Mouse (Mus musculus) spleen, postnatal 14 days (tissue): ENCODE data around the gene Cnot10.
"Not testable (repeated sequence)": the region's sequence is repeated elsewhere in the genome, so short reads cannot be mapped to it uniquely, and the experiment has no call there.

ENCODE experiments used
- DNase-seq, 2 experiments: peaks; one replicate each; pipeline ENCODE4 v3.0.0; 2021 to 2022; ENCODE audit warnings: low spot score in 2 of 2

Gene Cnot10

GRCm38 (mm10) chr9:114650938-114651634, 11.1 kb upstream of the Cnot10 start:
- DNase-seq: no peak

- DNase-seq: no peak
Observed at GRCm38 (mm10) chr9:114649371-114649770, 9.4 kb upstream of the Cnot10 start.

- DNase-seq: not testable (repeated sequence)
Observed at GRCm38 (mm10) chr9:114648472-114648871, 8.5 kb upstream of the Cnot10 start.

GRCm38 (mm10) chr9:114647506-114648432, 7.8 kb upstream of the Cnot10 start:
- DNase-seq: no peak

GRCm38 (mm10) chr9:114646556-114647505, 6.8 kb upstream of the Cnot10 start:
- DNase-seq: no peak

GRCm38 (mm10) chr9:114639186-114639748, 717 bp downstream of the Cnot10 start:
- no peak for DNase-seq

- no peak for DNase-seq
Observed at GRCm38 (mm10) chr9:114636751-114637150, 3.2 kb downstream of the Cnot10 start.

GRCm38 (mm10) chr9:114636150-114636549, 3.8 kb downstream of the Cnot10 start:
- no peak for DNase-seq

- DNase-seq: no peak
Observed at GRCm38 (mm10) chr9:114632331-114632730, 7.7 kb downstream of the Cnot10 start.

GRCm38 (mm10) chr9:114626726-114627125, 13.3 kb downstream of the Cnot10 start:
- DNase-seq: no peak

- no peak for DNase-seq
Observed at GRCm38 (mm10) chr9:114624178-114624577, 15.8 kb downstream of the Cnot10 start.

- DNase-seq: no peak
Observed at GRCm38 (mm10) chr9:114621149-114621548, 18.8 kb downstream of the Cnot10 start.

GRCm38 (mm10) chr9:114614176-114614953, 25.6 kb downstream of the Cnot10 start:
- DNase-seq: no peak

- DNase-seq: no peak
Observed at GRCm38 (mm10) chr9:114613026-114613425, 27.0 kb downstream of the Cnot10 start.

GRCm38 (mm10) chr9:114612566-114612965, 27.4 kb downstream of the Cnot10 start:
- no peak for DNase-seq

GRCm38 (mm10) chr9:114610266-114610665, 29.7 kb downstream of the Cnot10 start:
- DNase-seq: no peak

- no peak for DNase-seq
Observed at GRCm38 (mm10) chr9:114603876-114604540, 36.0 kb downstream of the Cnot10 start.

- no peak for DNase-seq
Observed at GRCm38 (mm10) chr9:114601096-114601495, 38.9 kb downstream of the Cnot10 start.

GRCm38 (mm10) chr9:114585017-114585345, 55.0 kb downstream of the Cnot10 start:
- no peak for DNase-seq
